Mouse (Mus musculus): Measurements from ENCODE around the gene Ssty2. TPM values are rescaled to one million over a fixed set of nuclear protein-coding genes. Genes with fewer than 3 reads are reported as not detected.
"Not testable (repeated sequence)": the region's sequence is repeated elsewhere in the genome, so short reads cannot be mapped to it uniquely, and the experiment has no call there.

The Ssty2 gene
- not detected in 2 replicates for polyA plus RNA-seq (2014; fragmentation: Nextera tagmentation; extraction: Ambion mirVana)

- ATAC-seq (replicated peaks; ENCODE audit: low FRiP score); DNase-seq (ENCODE audit: low spot score); H3K27ac ChIP-seq (ENCODE audit: low read depth, low read length); H3K4me2 ChIP-seq (ENCODE audit: low read depth, low read length, severe bottlenecking); H3K9me3 ChIP-seq (ENCODE audit: control insufficient read depth, low read length); H3K4me1 ChIP-seq (replicated peaks; ENCODE audit: control insufficient read depth, insufficient read depth, low read length); H3K27me3 ChIP-seq (ENCODE audit: control insufficient read depth, insufficient read depth, low read length); H3K9ac ChIP-seq (ENCODE audit: low read length); H3K4me3 ChIP-seq (ENCODE audit: low read depth, low read length); H3K36me3 ChIP-seq (ENCODE audit: control insufficient read depth, insufficient read depth, low read length): not testable (repeated sequence)
- WGBS, result no CpG with 5 or more reads among the region's 4 CpGs
Observed at GRCm38 (mm10) chrY:67047972-67048371, at the start of gene Ssty2. Gene Ssty2 (minus strand): TSS chrY:67048072.

Data from forebrain, embryonic 11.5 days (tissue).